Mouse (Mus musculus) small intestine, adult 2 months (tissue): ENCODE results near the gene Smtnl2.

Experiments used
- CTCF ChIP-seq: fragments of 200-500 bp; IDR thresholded peaks from 2 replicates; pipeline ENCODE4 v1.5.1; 2012; ENCODE audit warnings: low read depth, mild to moderate bottlenecking, control low read depth, inconsistent platforms, low read length, moderate library complexity, mixed read lengths; ENCODE audit not compliant: insufficient replicate concordance, insufficient read length; ENCODE audit errors: extremely low read depth
- POLR2A ChIP-seq: fragments of 200-500 bp; IDR thresholded peaks from 2 replicates; pipeline ENCODE4 v1.6.1; 2012; ENCODE audit warnings: low read depth, mild to moderate bottlenecking, control low read depth, inconsistent platforms, low read length, moderate library complexity

- TF ChIP-seq CTCF = no peak
- TF ChIP-seq POLR2A = no peak
Observed at GRCm38 (mm10) chr11:72418227-72418626, 6.7 kb upstream of the Smtnl2 start.
